Mouse (Mus musculus) lung, embryonic 16.5 days (tissue): Measurements from ENCODE around the gene Akain1. TPM values are rescaled to one million over a fixed set of nuclear protein-coding genes. Genes with fewer than 3 reads are reported as not detected.

Experiments used
- ATAC-seq: fragments of 200-750 bp; cut with Nextera tagmentation; 2 replicates; pipeline ENCODE4 v1.8.0; 2017; ENCODE audit warnings: low read depth, mild to moderate bottlenecking, moderate library complexity
- H3K27ac ChIP-seq: fragments of 300-500 bp; sonication (generic); 2 replicates; pipeline ENCODE4 v1.5.1; 2014; ENCODE audit warnings: mild to moderate bottlenecking, control low read depth, low read length
- H3K27me3 ChIP-seq: fragments of 300-500 bp; sonication (generic); 2 replicates; pipeline ENCODE4 v1.6.1; 2014; ENCODE audit warnings: low read depth, low read length, mixed read lengths; ENCODE audit not compliant: control insufficient read depth, insufficient read depth
- H3K36me3 ChIP-seq: fragments of 300-500 bp; sonication (generic); 2 replicates; pipeline ENCODE4 v1.6.1; 2014; ENCODE audit warnings: low read length; ENCODE audit not compliant: control insufficient read depth, insufficient read depth
- H3K4me1 ChIP-seq: fragments of 300-500 bp; sonication (generic); replicated peaks from 2 replicates; pipeline ENCODE4 v1.6.1; 2014; ENCODE audit warnings: low read length, mixed read lengths; ENCODE audit not compliant: control insufficient read depth, insufficient read depth
- H3K4me2 ChIP-seq: fragments of 300-500 bp; sonication (generic); 2 replicates; pipeline ENCODE4 v1.6.1; 2014; ENCODE audit warnings: low read depth, low read length, control low read depth
- H3K4me3 ChIP-seq: fragments of 300-500 bp; sonication (generic); 2 replicates; pipeline ENCODE4 v1.5.1; 2014; ENCODE audit warnings: mild to moderate bottlenecking, low read length, control low read depth
- H3K9ac ChIP-seq: fragments of 300-500 bp; sonication (generic); 2 replicates; pipeline ENCODE4 v1.6.1; 2014; ENCODE audit warnings: low read length, control low read depth
- H3K9me3 ChIP-seq: fragments of 300-500 bp; sonication (generic); 2 replicates; pipeline ENCODE4 v1.6.1; 2016; ENCODE audit warnings: low read length; ENCODE audit not compliant: control insufficient read depth
- WGBS: fragments of 180-500 bp; shearing (Covaris S2); extraction: QIAGEN DNeasy Blood & Tissue Kit; methylation state at CpG from one replicate; pipeline ENCODE4 v1.1.7; 2014; 5-methylcytosine and 5-hydroxymethylcytosine counted together
- polyA plus RNA-seq: library from polyadenylated mRNA; unstranded; fragments of >200 nt; fragmentation: Nextera tagmentation; extraction: Ambion mirVana; gene quantifications from 2 replicates; pipeline ENCODE4 v1.2.1, GENCODE M21; 2015

Gene Akain1
- polyA plus RNA-seq, 1 experiment from 2014 or later, result not detected

GRCm38 (mm10) chr17:69497315-69497714 lies 58.2 kb downstream of the Akain1 start:
- 69% methylated on average over 4 of the region's 4 CpGs for WGBS
- Histone ChIP-seq H3K4me1 (no peaks in the 10 kb centered on the region), H3K4me3 (no peak overlapping the region), H3K27me3 (no peaks in the 10 kb centered on the region), H3K36me3 (no peaks in the 10 kb centered on the region), H3K9ac (no peak overlapping the region), H3K4me2 (no peak overlapping the region), H3K9me3 (no peaks in the 10 kb centered on the region), H3K27ac (no peak overlapping the region)
- no peak for ATAC-seq

- 38% methylated on average over 2 of the region's 2 CpGs for WGBS
- Histone ChIP-seq H3K4me2 (no peak overlapping the region), H3K36me3 (no peaks in the 10 kb centered on the region), H3K4me1 (no peaks in the 10 kb centered on the region), H3K4me3 (no peak overlapping the region), H3K27ac (no peak overlapping the region), H3K9me3 (no peaks in the 10 kb centered on the region), H3K9ac (no peak overlapping the region), H3K27me3 (no peaks in the 10 kb centered on the region)
- ATAC-seq, result no peak
These were observed 59.8 kb downstream of the Akain1 start for GRCm38 (mm10) chr17:69498913-69499312.

- H3K9ac ChIP-seq, result no peak overlapping the region
- no peak overlapping the region for H3K4me2 ChIP-seq
- no peaks in the 10 kb centered on the region for H3K36me3 ChIP-seq
- no peaks in the 10 kb centered on the region for H3K27me3 ChIP-seq
- H3K27ac ChIP-seq, result no peak overlapping the region
- no peak overlapping the region for H3K4me3 ChIP-seq
- no peaks in the 10 kb centered on the region for H3K9me3 ChIP-seq
- WGBS, result 24% methylated on average over 6 of the region's 6 CpGs
- no peak for ATAC-seq
- no peaks in the 10 kb centered on the region for H3K4me1 ChIP-seq
These were observed 60.3 kb downstream of the Akain1 start for GRCm38 (mm10) chr17:69499441-69499840.

GRCm38 (mm10) chr17:69506070-69506469 lies 66.9 kb downstream of the Akain1 start:
- Histone ChIP-seq H3K9ac (no peak overlapping the region), H3K27me3 (no peaks in the 10 kb centered on the region), H3K4me1 (no peaks in the 10 kb centered on the region), H3K27ac (no peak overlapping the region), H3K4me3 (no peak overlapping the region), H3K4me2 (no peak overlapping the region), H3K9me3 (no peaks in the 10 kb centered on the region), H3K36me3 (no peaks in the 10 kb centered on the region)
- WGBS, result 43% methylated on average over 3 of the region's 3 CpGs
- no peak for ATAC-seq

GRCm38 (mm10) chr17:69516344-69516907 lies 77.3 kb downstream of the Akain1 start:
- Histone ChIP-seq H3K27ac (no peak overlapping the region), H3K4me2 (no peak overlapping the region), H3K4me3 (no peak overlapping the region), H3K4me1 (no peaks in the 10 kb centered on the region), H3K27me3 (no peaks in the 10 kb centered on the region), H3K9ac (no peak overlapping the region), H3K9me3 (no peaks in the 10 kb centered on the region), H3K36me3 (no peaks in the 10 kb centered on the region)
- 76% methylated on average over 4 of the region's 4 CpGs for WGBS
- ATAC-seq, result no peak

- Histone ChIP-seq H3K27me3 (no peaks in the 10 kb centered on the region), H3K9ac (no peak overlapping the region), H3K4me3 (no peak overlapping the region), H3K4me2 (no peak overlapping the region), H3K36me3 (no peaks in the 10 kb centered on the region), H3K27ac (no peak overlapping the region), H3K4me1 (no peaks in the 10 kb centered on the region), H3K9me3 (no peaks in the 10 kb centered on the region)
- WGBS, result 82% methylated on average over 5 of the region's 5 CpGs
- no peak for ATAC-seq
These were observed 92.3 kb downstream of the Akain1 start for GRCm38 (mm10) chr17:69531472-69531871.

Other genes starting within 250 kb of the Akain1 start
- gene Zbtb14, start 56.3 kb upstream of the Akain1 start, polyA plus RNA-seq, result 23.2 and 23.8 TPM in 2 replicates